Mouse (Mus musculus) sigmoid colon, adult 10 weeks (tissue): ENCODE data around the gene Slitrk6. TPM values are rescaled to one million over a fixed set of nuclear protein-coding genes. Genes with fewer than 3 reads are reported as not detected.

Experiments
- polyA plus RNA-seq: library from polyadenylated mRNA; stranded (reverse); fragments of 350-450 nt; fragmentation: Illumina TruSeq; extraction: RNeasy Lipid Tissue Mini Kit (QIAGEN cat#74804); gene quantifications from one replicate; pipeline ENCODE4 v1.2.3, GENCODE M21; 2014; ENCODE audit warnings: low read depth, low replicate concordance

Slitrk6 gene
- polyA plus RNA-seq: 19.0 TPM

DNA sequence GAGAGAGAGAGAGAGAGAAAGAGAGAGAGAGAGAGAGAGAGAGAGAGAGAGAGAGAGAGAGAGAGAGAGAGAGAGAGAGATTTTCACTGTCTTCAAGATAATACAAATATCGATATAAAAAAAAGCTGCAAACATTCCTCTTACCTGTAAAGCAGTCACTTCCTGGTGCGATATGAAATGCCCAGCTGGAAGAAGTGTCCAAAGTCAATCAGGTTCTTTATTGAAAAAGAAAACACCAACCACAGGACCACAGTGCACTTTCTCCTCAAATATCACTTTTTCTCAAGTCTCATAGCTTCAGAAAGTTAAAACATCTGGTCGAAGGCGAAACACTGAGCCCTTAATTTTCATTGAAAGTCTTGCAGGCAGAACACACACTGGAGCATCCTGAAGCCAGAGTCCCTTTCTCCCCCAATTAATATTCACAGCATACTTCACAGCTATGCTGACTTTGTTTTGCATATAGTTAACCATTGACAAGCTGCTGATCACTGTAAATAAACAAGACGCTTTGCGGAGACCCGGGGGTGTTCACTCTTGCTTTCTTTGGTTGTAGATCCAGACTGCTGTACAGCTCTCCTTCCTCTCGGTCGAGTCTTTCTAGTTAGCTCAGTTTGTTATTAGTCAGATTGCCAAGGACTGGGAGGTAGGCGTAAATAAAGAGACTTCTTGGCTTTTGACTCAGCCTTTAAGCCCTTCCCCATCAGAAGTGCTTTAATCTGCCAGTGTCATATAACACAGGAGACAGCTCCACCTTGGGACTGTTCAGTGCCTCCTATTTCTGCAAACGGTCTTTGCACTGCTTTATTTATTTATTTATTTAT is at the start of gene Slitrk6:
Slitrk6 (minus strand) TSS at position 666 of the 824 bp plus-strand sequence.

